Mouse (Mus musculus) heart, postnatal 14 days (tissue): ENCODE measurements around the gene Ptpn14. TPM values are rescaled to one million over a fixed set of nuclear protein-coding genes. Genes with fewer than 3 reads are reported as not detected.

Experiments used
- DNase-seq, 2 experiments: peaks; one replicate each; pipeline ENCODE4 v3.0.0; 2021 to 2022
- intact Hi-C: fragments of 180-260 bp; cut with DNase I; formaldehyde crosslinking; loops from one replicate; pipeline ENCODE4 v1.15.1; 2025
- total RNA-seq, 2 experiments: library from RNA; stranded (reverse); gene quantifications; 2 replicates each; pipeline ENCODE4 v1.2.3; 2021

Gene Ptpn14
- total RNA-seq, 2 experiments from 2014 or later, result 32.1 to 33.1 TPM

- intact Hi-C loops, result loop anchor here (5.0 kb wide), 1 partner anchor 912 kb away; no protein-coding TSS in a partner anchor
- no peak for DNase-seq
Measured at GRCm38 (mm10) chr1:189884951-189885350, 156.9 kb downstream of the Ptpn14 start.

GRCm38 (mm10) chr1:189885975-189886374 is 157.9 kb downstream of the Ptpn14 start:
- intact Hi-C loops, result loop anchor here (5.0 kb wide), 1 partner anchor 911 kb away; no protein-coding TSS in a partner anchor
- no peak for DNase-seq

GRCm38 (mm10) chr1:189887518-189887917 is 159.4 kb downstream of the Ptpn14 start:
- DNase-seq, result peak; percentile 64 to 76

GRCm38 (mm10) chr1:189888749-189889148 is 160.7 kb downstream of the Ptpn14 start:
- intact Hi-C loops, result loop anchor here (5.0 kb wide), 1 partner anchor 909 kb away; no protein-coding TSS in a partner anchor
- DNase-seq, result no peak

More at GRCm38 (mm10) chr1:189887518-189887917, 159.4 kb downstream of the Ptpn14 start:
- intact Hi-C loops, result loop anchor here (1.0 to 5.0 kb wide), 3 partner anchors 40 to 910 kb away; no protein-coding TSS in a partner anchor

- DNase-seq, result no peak
- intact Hi-C loops, result no loop called here
Measured at GRCm38 (mm10) chr1:189894191-189894590, 166.1 kb downstream of the Ptpn14 start.

GRCm38 (mm10) chr1:189897861-189898260 is 169.8 kb downstream of the Ptpn14 start:
- no peak for DNase-seq
- intact Hi-C loops, result no loop called here

- intact Hi-C loops, result no loop called here
- DNase-seq, result no peak
Measured at GRCm38 (mm10) chr1:189898708-189899107, 170.6 kb downstream of the Ptpn14 start.

- no peak for DNase-seq
- intact Hi-C loops, result no loop called here
Measured at GRCm38 (mm10) chr1:189899526-189899925, 171.5 kb downstream of the Ptpn14 start.

- intact Hi-C loops, result no loop called here
- DNase-seq, result no peak
Measured at GRCm38 (mm10) chr1:189902413-189902812, 174.3 kb downstream of the Ptpn14 start.

- intact Hi-C loops, result no loop called here
- no peak for DNase-seq
Measured at GRCm38 (mm10) chr1:189903169-189903568, 175.1 kb downstream of the Ptpn14 start.

- DNase-seq, result peak; percentile 61 to 82
- intact Hi-C loops, result no loop called here
Measured at GRCm38 (mm10) chr1:189910685-189911345, 182.7 kb downstream of the Ptpn14 start.

GRCm38 (mm10) chr1:189913093-189913760 is 185.2 kb downstream of the Ptpn14 start:
- intact Hi-C loops, result no loop called here
- DNase-seq, result no peak

- intact Hi-C loops, result no loop called here
- no peak for DNase-seq
Measured at GRCm38 (mm10) chr1:189916422-189917125, 188.5 kb downstream of the Ptpn14 start.

- DNase-seq, result no peak
- intact Hi-C loops, result no loop called here
Measured at GRCm38 (mm10) chr1:189917126-189917500, 189.0 kb downstream of the Ptpn14 start.

- DNase-seq, result no peak
- intact Hi-C loops, result no loop called here
Measured at GRCm38 (mm10) chr1:189919756-189920155, 191.7 kb downstream of the Ptpn14 start.

GRCm38 (mm10) chr1:189920701-189921567 is 192.9 kb downstream of the Ptpn14 start:
- DNase-seq, result no peak
- intact Hi-C loops, result no loop called here

GRCm38 (mm10) chr1:189921568-189921817 is 193.4 kb downstream of the Ptpn14 start:
- DNase-seq, result no peak
- intact Hi-C loops, result no loop called here

- peak; percentile 75 to 85 for DNase-seq
- intact Hi-C loops, result no loop called here
Measured at GRCm38 (mm10) chr1:189921818-189922592, 193.9 kb downstream of the Ptpn14 start, which contains the start of gene Smyd2. Gene Smyd2, minus strand, starts transcription at chr1:189922363.

- intact Hi-C loops, result no loop called here
Measured at GRCm38 (mm10) chr1:189922721-189923120, 194.7 kb downstream of the Ptpn14 start.

GRCm38 (mm10) chr1:189923157-189923556 is 195.1 kb downstream of the Ptpn14 start:
- no peak for DNase-seq
- intact Hi-C loops, result no loop called here

More at GRCm38 (mm10) chr1:189922721-189923120, 194.7 kb downstream of the Ptpn14 start:
- DNase-seq, result no peak
